Mouse (Mus musculus): ENCODE data around the gene Nosip. TPM values are rescaled to one million over a fixed set of nuclear protein-coding genes. Genes with fewer than 3 reads are reported as not detected.
"Not testable (repeated sequence)": the region's sequence is repeated elsewhere in the genome, so short reads cannot be mapped to it uniquely, and the experiment has no call there.

The Nosip gene
- polyA plus RNA-seq, 1 experiment from 2014 or later: 64.7 TPM

GRCm38 (mm10) chr7:45123186-45123570 is 60.9 kb downstream of the Nosip start:
- Histone ChIP-seq H3K4me1 (peaks cover 53% of the 10 kb centered on the region), H3K4me2 (peak overlapping the region; percentile 89), H3K9me3 (no peaks in the 10 kb centered on the region), H3K27me3 (no peaks in the 10 kb centered on the region), H3K36me3 (peaks cover 75% of the 10 kb centered on the region), H3K27ac (peak overlapping the region; percentile 86), H3K4me3 (peak overlapping the region; percentile 96), H3K9ac (peak overlapping the region; percentile 99)
- ATAC-seq (ENCODE audit: insufficient number of reproducible peaks, insufficient read depth, low FRiP score, low TSS enrichment, low read depth): no peak
- WGBS: 15% methylated on average over 12 of the region's 12 CpGs

GRCm38 (mm10) chr7:45124224-45125143 is 62.3 kb downstream of the Nosip start, which contains the start of gene Rps11:
Gene Rps11 (minus strand): TSS chr7:45124439.
- Histone ChIP-seq H3K4me2 (peak within 1 kb of the TSS; percentile 89), H3K36me3 (peaks cover 65% of the 10 kb centered on the region), H3K27ac (peak within 1 kb of the TSS; percentile 92), H3K9me3 (no peaks in the 10 kb centered on the region), H3K9ac (peak within 1 kb of the TSS; percentile 99), H3K27me3 (no peaks in the 10 kb centered on the region), H3K4me1 (peaks cover 55% of the 10 kb centered on the region), H3K4me3 (peak within 1 kb of the TSS; percentile 96)
- peak; percentile 88 for ATAC-seq (ENCODE audit: insufficient number of reproducible peaks, insufficient read depth, low FRiP score, low TSS enrichment, low read depth)
- under 1% methylated on average over 59 of the region's 59 CpGs for WGBS

- Histone ChIP-seq H3K4me3 (peak overlapping the region; percentile 96), H3K9me3 (no peaks in the 10 kb centered on the region), H3K4me2 (peak overlapping the region; percentile 89), H3K27me3 (no peaks in the 10 kb centered on the region), H3K27ac (peak overlapping the region; percentile 92), H3K9ac (peak overlapping the region; percentile 99), H3K36me3 (peaks cover 58% of the 10 kb centered on the region), H3K4me1 (peaks cover 61% of the 10 kb centered on the region)
- WGBS: 25% methylated on average over 7 of the region's 7 CpGs
- no peak for ATAC-seq (ENCODE audit: insufficient number of reproducible peaks, insufficient read depth, low FRiP score, low TSS enrichment, low read depth)
Measured at GRCm38 (mm10) chr7:45125144-45125600, 62.9 kb downstream of the Nosip start.

- H3K4me2 ChIP-seq: peak overlapping the region; percentile 89
- not testable (repeated sequence) for H3K9me3 ChIP-seq; ATAC-seq (ENCODE audit: insufficient number of reproducible peaks, insufficient read depth, low FRiP score, low TSS enrichment, low read depth); H3K27me3 ChIP-seq
- peak overlapping the region; percentile 99 for H3K9ac ChIP-seq
- WGBS: 73% methylated on average over 5 of the region's 5 CpGs
- H3K36me3 ChIP-seq: peaks cover 53% of the 10 kb centered on the region
- H3K4me3 ChIP-seq: peak overlapping the region; percentile 86
- peak overlapping the region; percentile 92; the same call in 1 of the 2 replicates for H3K27ac ChIP-seq
- peaks cover 61% of the 10 kb centered on the region for H3K4me1 ChIP-seq
Measured at GRCm38 (mm10) chr7:45125649-45126048, 63.4 kb downstream of the Nosip start.

- ATAC-seq (ENCODE audit: insufficient number of reproducible peaks, insufficient read depth, low FRiP score, low TSS enrichment, low read depth): no peak
- no peaks in the 10 kb centered on the region for H3K27me3 ChIP-seq
- WGBS: 71% methylated on average over 17 of the region's 17 CpGs
- peak overlapping the region; percentile 99 for H3K9ac ChIP-seq
- H3K4me2 ChIP-seq: peak overlapping the region; percentile 89
- H3K27ac ChIP-seq: peak overlapping the region; percentile 92
- H3K36me3 ChIP-seq: peaks cover 47% of the 10 kb centered on the region
- H3K4me1 ChIP-seq: peaks cover 58% of the 10 kb centered on the region
- H3K9me3 ChIP-seq: no peaks in the 10 kb centered on the region
- peak overlapping the region; percentile 86 for H3K4me3 ChIP-seq
Measured at GRCm38 (mm10) chr7:45126147-45126843, 64.1 kb downstream of the Nosip start.

GRCm38 (mm10) chr7:45126844-45127699 is 64.8 kb downstream of the Nosip start:
- peaks cover 39% of the 10 kb centered on the region for H3K36me3 ChIP-seq
- H3K27ac ChIP-seq: peak overlapping the region; percentile 92
- peak overlapping the region; percentile 86 for H3K4me3 ChIP-seq
- H3K4me1 ChIP-seq: peaks cover 50% of the 10 kb centered on the region
- WGBS: 37% methylated on average over 21 of the region's 21 CpGs
- peak overlapping the region; percentile 99 for H3K9ac ChIP-seq
- H3K27me3 ChIP-seq: no peaks in the 10 kb centered on the region
- no peaks in the 10 kb centered on the region for H3K9me3 ChIP-seq
- no peak for ATAC-seq (ENCODE audit: insufficient number of reproducible peaks, insufficient read depth, low FRiP score, low TSS enrichment, low read depth)
- peak overlapping the region; percentile 89 for H3K4me2 ChIP-seq

MicroRNAs within 50 kb of the gene (microRNA counts, 519-probe panel; counts per million panel counts)
- 2,740 counts per million, percentile 66 among the panel's probes with 10 or more counts for microRNA mmu-miR-150

Small RNA genes lying within 50 kb of the gene (microRNA-seq; reads per million reads assigned to microRNA genes)
- 12.4 reads per million, percentile 30 among the genes with 10 or more reads in this experiment for gene Mir150
- gene Mir5121: 12.2 reads per million, percentile 30 among the genes with 10 or more reads in this experiment
- gene Mir7054: 0.74 reads per million

Other genes with a start within 250 kb of the Nosip start
- 93.5 and 100 TPM in 2 replicates for gene Nup62, start 246.3 kb upstream of the Nosip start, polyA plus RNA-seq (2015; fragmentation: Nextera tagmentation; extraction: Ambion mirVana)
- 1.7 and 2.2 TPM in 2 replicates for gene Il4i1, start 246.0 kb upstream of the Nosip start, polyA plus RNA-seq (2015; fragmentation: Nextera tagmentation; extraction: Ambion mirVana)
- gene Atf5, start 245.8 kb upstream of the Nosip start, polyA plus RNA-seq (2015; fragmentation: Nextera tagmentation; extraction: Ambion mirVana): 6.4 and 6.5 TPM in 2 replicates
- gene Akt1s1, start 213.4 kb upstream of the Nosip start, polyA plus RNA-seq (2015; fragmentation: Nextera tagmentation; extraction: Ambion mirVana): 104 and 110 TPM in 2 replicates
- 83.1 and 91.0 TPM in 2 replicates for gene Tbc1d17, start 213.3 kb upstream of the Nosip start, polyA plus RNA-seq (2015; fragmentation: Nextera tagmentation; extraction: Ambion mirVana)
- 30.0 and 30.7 TPM in 2 replicates for gene Pnkp, start 205.3 kb upstream of the Nosip start, polyA plus RNA-seq (2015; fragmentation: Nextera tagmentation; extraction: Ambion mirVana)
- gene Ptov1, start 192.6 kb upstream of the Nosip start, polyA plus RNA-seq (2015; fragmentation: Nextera tagmentation; extraction: Ambion mirVana): 469 and 526 TPM in 2 replicates
- 107 and 111 TPM in 2 replicates for gene Med25, start 169.7 kb upstream of the Nosip start, polyA plus RNA-seq (2015; fragmentation: Nextera tagmentation; extraction: Ambion mirVana)
- gene Fuz, start 166.3 kb upstream of the Nosip start, polyA plus RNA-seq (2015; fragmentation: Nextera tagmentation; extraction: Ambion mirVana): 26.1 and 29.7 TPM in 2 replicates
- gene Ap2a1, start 132.9 kb upstream of the Nosip start, polyA plus RNA-seq (2015; fragmentation: Nextera tagmentation; extraction: Ambion mirVana): 72.3 and 77.5 TPM in 2 replicates
- gene Tsks, start 119.2 kb upstream of the Nosip start, polyA plus RNA-seq (2015; fragmentation: Nextera tagmentation; extraction: Ambion mirVana): 0.25 and 0.26 TPM in 2 replicates
- 32.0 and 39.1 TPM in 2 replicates for gene Cpt1c, start 87.6 kb upstream of the Nosip start, polyA plus RNA-seq (2015; fragmentation: Nextera tagmentation; extraction: Ambion mirVana)
- 534 and 684 TPM in 2 replicates for gene Prmt1, start 75.9 kb upstream of the Nosip start, polyA plus RNA-seq (2015; fragmentation: Nextera tagmentation; extraction: Ambion mirVana)
- gene Irf3, start 64.8 kb upstream of the Nosip start, polyA plus RNA-seq (2015; fragmentation: Nextera tagmentation; extraction: Ambion mirVana): 92.0 and 99.7 TPM in 2 replicates
- gene Bcl2l12, start 63.7 kb upstream of the Nosip start, polyA plus RNA-seq (2015; fragmentation: Nextera tagmentation; extraction: Ambion mirVana): 73.6 and 83.2 TPM in 2 replicates
- gene Scaf1, start 46.1 kb upstream of the Nosip start, polyA plus RNA-seq (2015; fragmentation: Nextera tagmentation; extraction: Ambion mirVana): 38.6 and 40.2 TPM in 2 replicates
- gene Rras, start 44.5 kb upstream of the Nosip start, polyA plus RNA-seq (2015; fragmentation: Nextera tagmentation; extraction: Ambion mirVana): 19.7 and 23.3 TPM in 2 replicates
- gene Prr12, start 9.5 kb upstream of the Nosip start, polyA plus RNA-seq (2015; fragmentation: Nextera tagmentation; extraction: Ambion mirVana): 15.2 and 15.7 TPM in 2 replicates
- gene Prrg2, start 248 bp downstream of the Nosip start, polyA plus RNA-seq (2015; fragmentation: Nextera tagmentation; extraction: Ambion mirVana): 23.0 and 26.0 TPM in 2 replicates
- gene Rcn3, start 29.8 kb downstream of the Nosip start, polyA plus RNA-seq (2015; fragmentation: Nextera tagmentation; extraction: Ambion mirVana): 375 and 376 TPM in 2 replicates
- gene Fcgrt, start 41.4 kb downstream of the Nosip start, polyA plus RNA-seq (2015; fragmentation: Nextera tagmentation; extraction: Ambion mirVana): 61.6 and 65.1 TPM in 2 replicates
- 1,651 and 1,760 TPM in 2 replicates for gene Rps11, start 62.0 kb downstream of the Nosip start, polyA plus RNA-seq (2015; fragmentation: Nextera tagmentation; extraction: Ambion mirVana)
- gene Rpl13a, start 66.3 kb downstream of the Nosip start, polyA plus RNA-seq (2015; fragmentation: Nextera tagmentation; extraction: Ambion mirVana): 1,453 and 1,588 TPM in 2 replicates
- 0.20 TPM in 1 of 2 replicates, not detected in the other for gene Gm45713, start 73.8 kb downstream of the Nosip start, polyA plus RNA-seq (2015; fragmentation: Nextera tagmentation; extraction: Ambion mirVana)
- gene Flt3l, start 74.0 kb downstream of the Nosip start, polyA plus RNA-seq (2015; fragmentation: Nextera tagmentation; extraction: Ambion mirVana): 1.3 and 1.7 TPM in 2 replicates
- 78.5 and 97.7 TPM in 2 replicates for gene Pih1d1, start 91.9 kb downstream of the Nosip start, polyA plus RNA-seq (2015; fragmentation: Nextera tagmentation; extraction: Ambion mirVana)
- 43.6 and 52.0 TPM in 2 replicates for gene Aldh16a1, start 92.2 kb downstream of the Nosip start, polyA plus RNA-seq (2015; fragmentation: Nextera tagmentation; extraction: Ambion mirVana)
- 0.18 and 0.22 TPM in 2 replicates for gene Slc17a7, start 101.5 kb downstream of the Nosip start, polyA plus RNA-seq (2015; fragmentation: Nextera tagmentation; extraction: Ambion mirVana)
- gene Gfy, start 117.1 kb downstream of the Nosip start, polyA plus RNA-seq (2015; fragmentation: Nextera tagmentation; extraction: Ambion mirVana): 1.8 and 2.6 TPM in 2 replicates
- not detected in 2 replicates for gene Pth2, start 118.6 kb downstream of the Nosip start, polyA plus RNA-seq (2015; fragmentation: Nextera tagmentation; extraction: Ambion mirVana)
- 0.53 and 1.2 TPM in 2 replicates for gene Ccdc155, start 142.5 kb downstream of the Nosip start, polyA plus RNA-seq (2015; fragmentation: Nextera tagmentation; extraction: Ambion mirVana)
- 2.3 and 3.0 TPM in 2 replicates for gene Dkkl1, start 149.7 kb downstream of the Nosip start, polyA plus RNA-seq (2015; fragmentation: Nextera tagmentation; extraction: Ambion mirVana)
- gene Tead2, start 153.3 kb downstream of the Nosip start, polyA plus RNA-seq (2015; fragmentation: Nextera tagmentation; extraction: Ambion mirVana): 221 and 233 TPM in 2 replicates
- 1.6 and 2.8 TPM in 2 replicates for gene Cd37, start 176.7 kb downstream of the Nosip start, polyA plus RNA-seq (2015; fragmentation: Nextera tagmentation; extraction: Ambion mirVana)
- gene Slc6a16, start 178.7 kb downstream of the Nosip start, polyA plus RNA-seq (2015; fragmentation: Nextera tagmentation; extraction: Ambion mirVana): 0.17 and 0.29 TPM in 2 replicates
- not detected in 2 replicates for gene Slc6a21, start 215.1 kb downstream of the Nosip start, polyA plus RNA-seq (2015; fragmentation: Nextera tagmentation; extraction: Ambion mirVana)

All from embryonic facial prominence, embryonic 13.5 days (tissue).